Mouse (Mus musculus) hindbrain, embryonic 11.5 days (tissue): ENCODE measurements at regions not wholly inside any gene's neighbourhood (a gene's known extent, or its start where the extent isn't known, plus 50 kb on each side); places are given as distances from the start of the nearest gene placed in this dataset.
A peak's percentile ranks its signal among the peaks of the same experiment; 100 is the strongest.

Experiments
- ATAC-seq: fragments of 200-750 bp; cut with Nextera tagmentation; 2 replicates; pipeline ENCODE4 v1.8.0; 2017; ENCODE audit warnings: mild to moderate bottlenecking, moderate TSS enrichment, moderate library complexity; ENCODE audit not compliant: low FRiP score
- DNase-seq: peaks from one replicate; pipeline ENCODE4 v3.0.0-alpha.2; 2015; ENCODE audit warnings: low spot score
- H3K27ac ChIP-seq: fragments of 300-500 bp; sonication (generic); 2 replicates; pipeline ENCODE4 v1.5.1; 2014; ENCODE audit warnings: mild to moderate bottlenecking, low read depth, low read length
- H3K27me3 ChIP-seq: fragments of 300-500 bp; sonication (generic); 2 replicates; pipeline ENCODE4 v1.6.1; 2014; ENCODE audit warnings: mild to moderate bottlenecking, low read length, moderate library complexity, mixed read lengths; ENCODE audit not compliant: control insufficient read depth, insufficient read depth
- H3K36me3 ChIP-seq: fragments of 300-500 bp; sonication (generic); 2 replicates; pipeline ENCODE4 v1.6.1; 2014; ENCODE audit warnings: mild to moderate bottlenecking, low read length, moderate library complexity, mixed read lengths; ENCODE audit not compliant: control insufficient read depth, insufficient read depth
- H3K4me1 ChIP-seq: fragments of 300-500 bp; sonication (generic); replicated peaks from 2 replicates; pipeline ENCODE4 v1.6.1; 2014; ENCODE audit warnings: low read length, mixed read lengths; ENCODE audit not compliant: control insufficient read depth, insufficient read depth
- H3K4me2 ChIP-seq: fragments of 300-500 bp; sonication (generic); replicated peaks from 2 replicates; pipeline ENCODE4 v1.6.1; 2014; ENCODE audit warnings: mild to moderate bottlenecking, low read depth, low read length
- H3K4me3 ChIP-seq: fragments of 300-500 bp; sonication (generic); 2 replicates; pipeline ENCODE4 v1.5.1; 2014; ENCODE audit warnings: low read depth, low read length
- H3K9ac ChIP-seq: fragments of 300-500 bp; sonication (generic); 2 replicates; pipeline ENCODE4 v1.6.1; 2014; ENCODE audit warnings: low read depth, low read length
- H3K9me3 ChIP-seq: fragments of 300-500 bp; sonication (generic); 2 replicates; pipeline ENCODE4 v1.6.1; 2016; ENCODE audit warnings: low read length; ENCODE audit not compliant: control insufficient read depth
- WGBS: fragments of 180-500 bp; shearing (Covaris S2); extraction: QIAGEN DNeasy Blood & Tissue Kit; methylation state at CpG from one replicate; pipeline ENCODE4 v1.1.7; 2014; 5-methylcytosine and 5-hydroxymethylcytosine counted together

- no peaks in the 10 kb centered on the region for H3K36me3 ChIP-seq
- WGBS = under 1% methylated on average over 16 of the region's 16 CpGs
- ATAC-seq (0 out of 2 replicates have a peak, but pooled peaks have one; percentile 10), DNase-seq (peak; percentile 69)
- peak overlapping the region; percentile 45 for H3K4me2 ChIP-seq
- 0 out of 2 replicates have a peak overlapping the region, but pooled peaks have one; percentile 25 for H3K27ac ChIP-seq
- peak overlapping the region; percentile 46 for H3K4me3 ChIP-seq
- H3K9me3 ChIP-seq = no peaks in the 10 kb centered on the region
- no peaks in the 10 kb centered on the region for H3K4me1 ChIP-seq
- peak overlapping the region; percentile 44; the same call in 1 of the 2 replicates for H3K9ac ChIP-seq
- H3K27me3 ChIP-seq = no peaks in the 10 kb centered on the region
These were observed 84.4 kb upstream of the Commd3 start for GRCm38 (mm10) chr2:18587746-18588231.

- H3K4me2 ChIP-seq = peak overlapping the region; percentile 45
- peak; percentile 90 for ATAC-seq
- no peaks in the 10 kb centered on the region for H3K4me1 ChIP-seq
- under 1% methylated on average over 31 of the region's 31 CpGs for WGBS
- peak overlapping the region; percentile 44; the same call in 1 of the 2 replicates for H3K9ac ChIP-seq
- H3K27ac ChIP-seq = 0 out of 2 replicates have a peak overlapping the region, but pooled peaks have one; percentile 25
- H3K4me3 ChIP-seq = peak overlapping the region; percentile 46
- peak; percentile 92 for DNase-seq
- no peaks in the 10 kb centered on the region for H3K27me3 ChIP-seq
- no peaks in the 10 kb centered on the region for H3K9me3 ChIP-seq
- H3K36me3 ChIP-seq = no peaks in the 10 kb centered on the region
These were observed 85.1 kb upstream of the Commd3 start for GRCm38 (mm10) chr2:18586925-18587724.

- no peaks in the 10 kb centered on the region for H3K4me1 ChIP-seq
- H3K4me3 ChIP-seq = no peak overlapping the region
- ATAC-seq (0 out of 2 replicates have a peak, but pooled peaks have one; percentile 25), DNase-seq (peak; percentile 13)
- H3K4me2 ChIP-seq = no peak overlapping the region
- H3K9me3 ChIP-seq = no peaks in the 10 kb centered on the region
- H3K27me3 ChIP-seq = no peaks in the 10 kb centered on the region
- no peak overlapping the region for H3K27ac ChIP-seq
- no peaks in the 10 kb centered on the region for H3K36me3 ChIP-seq
- no peak overlapping the region for H3K9ac ChIP-seq
- WGBS = 35% methylated on average over 9 of the region's 9 CpGs
These were observed 86.4 kb upstream of the Commd3 start for GRCm38 (mm10) chr2:18585564-18586336.

- 36% methylated on average over 4 of the region's 4 CpGs for WGBS
- ATAC-seq (peak; percentile 75), DNase-seq (peak; percentile 17)
- H3K9me3 ChIP-seq = no peaks in the 10 kb centered on the region
- no peak overlapping the region for H3K9ac ChIP-seq
- H3K36me3 ChIP-seq = no peaks in the 10 kb centered on the region
- H3K4me3 ChIP-seq = no peak overlapping the region
- no peaks in the 10 kb centered on the region for H3K27me3 ChIP-seq
- H3K4me2 ChIP-seq = no peak overlapping the region
- no peaks in the 10 kb centered on the region for H3K4me1 ChIP-seq
- H3K27ac ChIP-seq = no peak overlapping the region
These were observed 114.1 kb upstream of the Commd3 start for GRCm38 (mm10) chr2:18558133-18558532.

- H3K4me2 ChIP-seq = no peak overlapping the region
- peak; percentile 71 for ATAC-seq
These were observed 124.1 kb upstream of the Commd3 start for GRCm38 (mm10) chr2:18547964-18548643.

GRCm38 (mm10) chr2:18524387-18524786 is 131.8 kb upstream of the Dnajc1 start:
- Histone ChIP-seq H3K4me2 (no peak overlapping the region), H3K4me1 (no peaks in the 10 kb centered on the region), H3K27ac (no peak overlapping the region), H3K9ac (no peak overlapping the region), H3K4me3 (no peak overlapping the region), H3K36me3 (no peaks in the 10 kb centered on the region), H3K27me3 (no peaks in the 10 kb centered on the region), H3K9me3 (no peaks in the 10 kb centered on the region)
- DNase-seq = no peak
- 91% methylated on average over 7 of the region's 7 CpGs for WGBS
- ATAC-seq = no peak

More at GRCm38 (mm10) chr2:18547964-18548643, 124.1 kb upstream of the Commd3 start:
- Histone ChIP-seq H3K27me3 (no peaks in the 10 kb centered on the region), H3K27ac (no peak overlapping the region), H3K4me3 (no peak overlapping the region), H3K9me3 (no peaks in the 10 kb centered on the region), H3K9ac (no peak overlapping the region), H3K36me3 (no peaks in the 10 kb centered on the region), H3K4me1 (no peaks in the 10 kb centered on the region)
- peak; percentile 14 for DNase-seq
- WGBS = 83% methylated on average over 5 of the region's 5 CpGs

GRCm38 (mm10) chr2:18523911-18524310 is 131.3 kb upstream of the Dnajc1 start:
- no peak for ATAC-seq
- DNase-seq = no peak
- H3K9ac ChIP-seq = no peak overlapping the region
- H3K27me3 ChIP-seq = no peaks in the 10 kb centered on the region
- H3K4me3 ChIP-seq = no peak overlapping the region
- no peaks in the 10 kb centered on the region for H3K9me3 ChIP-seq
- H3K4me2 ChIP-seq = no peak overlapping the region
- H3K4me1 ChIP-seq = no peaks in the 10 kb centered on the region
- no peak overlapping the region for H3K27ac ChIP-seq
- WGBS = 86% methylated on average over 3 of the region's 3 CpGs
- no peaks in the 10 kb centered on the region for H3K36me3 ChIP-seq

GRCm38 (mm10) chr2:18513435-18513834 is 120.8 kb upstream of the Dnajc1 start:
- no peaks in the 10 kb centered on the region for H3K36me3 ChIP-seq
- H3K27me3 ChIP-seq = no peaks in the 10 kb centered on the region
- ATAC-seq = no peak
- no peak overlapping the region for H3K9ac ChIP-seq
- no peak overlapping the region for H3K27ac ChIP-seq
- no peak overlapping the region for H3K4me2 ChIP-seq
- H3K4me1 ChIP-seq = no peaks in the 10 kb centered on the region
- H3K4me3 ChIP-seq = no peak overlapping the region
- no peaks in the 10 kb centered on the region for H3K9me3 ChIP-seq
- no peak for DNase-seq
